Mouse (Mus musculus) spleen, embryonic (tissue): ENCODE measurements around the gene Asb3.

ENCODE experiments used
- CTCF ChIA-PET: fragments of 350-600 bp; sonication (Branson Sonifier 250); formaldehyde crosslinking; loops from one replicate; lab custom pipeline; 2022; lab: Charles Lee

The Asb3 gene

DNA sequence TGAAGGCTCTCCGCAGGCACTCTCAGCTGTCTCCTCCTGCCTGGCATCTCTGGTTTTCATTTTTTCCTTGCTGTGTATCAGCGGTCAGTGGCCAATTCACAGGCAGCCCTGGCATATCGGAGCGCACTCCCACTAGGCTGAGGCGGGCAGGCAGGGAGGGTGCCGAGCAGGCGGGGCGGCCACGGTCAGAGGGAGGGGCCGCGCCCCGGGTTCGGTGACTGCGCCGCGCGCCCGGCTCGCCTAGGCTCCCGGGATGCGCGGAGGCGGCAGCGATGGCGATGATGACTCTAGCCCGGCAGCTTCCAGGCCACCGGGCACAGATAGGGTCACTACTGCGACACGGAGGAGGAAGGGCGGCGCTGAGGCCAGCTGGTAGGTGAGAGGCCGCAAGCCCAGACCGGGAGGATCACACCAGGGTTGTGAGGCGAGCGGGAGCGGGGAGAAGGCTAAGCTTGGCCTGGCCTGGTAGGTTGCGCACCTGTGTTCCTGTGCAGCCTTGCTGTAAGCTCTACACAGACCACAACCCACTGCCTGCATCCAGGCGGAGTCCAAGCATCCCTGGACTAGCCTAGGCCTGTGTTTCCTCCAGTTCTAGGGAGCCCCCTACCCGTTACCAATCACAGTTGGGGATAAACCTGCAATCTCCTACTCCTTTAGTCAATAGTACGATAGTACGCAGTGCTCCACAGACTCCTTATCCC, at the start of gene Asb3, which contains the start of gene Gpr75:
Gene Asb3, plus strand, starts transcription at position 246 of the 701 bp plus-strand sequence.
Gene Gpr75, plus strand, starts transcription at position 188 of the 701 bp plus-strand sequence.
- CTCF ChIA-PET = interaction anchor here (0.6 kb wide), 2 partner anchors 566 to 1122 kb away, joined by 3 to 4 read pairs; no protein-coding TSS in a partner anchor

DNA sequence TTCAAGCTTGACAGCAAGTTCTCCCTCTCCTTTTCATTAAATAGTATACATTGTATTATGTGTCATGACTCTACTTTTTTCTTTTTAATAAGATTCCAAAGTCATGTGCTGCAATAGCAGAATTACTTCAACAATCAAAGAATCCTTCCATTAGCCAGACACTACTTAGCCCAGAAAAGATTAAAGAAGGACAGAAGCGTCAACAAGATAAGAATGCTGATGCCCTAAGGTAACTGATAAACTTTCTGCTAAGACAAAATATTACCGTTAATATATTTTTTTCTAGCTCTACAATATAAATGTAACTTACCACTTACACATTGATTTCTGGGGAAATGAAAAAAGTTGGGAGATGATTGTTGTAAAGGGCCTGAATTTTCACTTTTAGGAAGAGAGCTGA, 46.4 kb upstream of the Asb3 start:
- CTCF ChIA-PET = interaction anchor here (0.6 kb wide), 1 partner anchor 839 kb away, joined by 4 read pairs; no protein-coding TSS in a partner anchor

DNA sequence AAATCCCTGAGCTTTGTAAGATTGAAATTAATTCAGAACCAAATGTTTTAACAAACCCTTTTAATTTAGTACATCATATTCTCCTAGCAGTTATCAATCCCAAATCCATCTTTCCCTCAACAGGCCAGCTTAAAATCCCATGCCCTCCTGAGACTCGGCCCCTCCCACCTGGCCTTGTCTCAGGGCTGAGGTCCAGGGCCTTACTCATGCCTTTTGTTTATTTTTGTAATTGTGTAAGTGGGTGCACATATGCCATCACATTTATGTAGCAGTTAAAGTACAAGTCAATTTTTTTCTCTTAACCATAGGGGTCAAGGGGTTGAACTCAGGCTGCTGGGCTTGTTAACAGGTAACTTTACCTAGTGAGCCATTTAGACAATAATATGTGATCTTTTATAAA, 40.9 kb upstream of the Asb3 start:
- CTCF ChIA-PET = no interaction called here

DNA sequence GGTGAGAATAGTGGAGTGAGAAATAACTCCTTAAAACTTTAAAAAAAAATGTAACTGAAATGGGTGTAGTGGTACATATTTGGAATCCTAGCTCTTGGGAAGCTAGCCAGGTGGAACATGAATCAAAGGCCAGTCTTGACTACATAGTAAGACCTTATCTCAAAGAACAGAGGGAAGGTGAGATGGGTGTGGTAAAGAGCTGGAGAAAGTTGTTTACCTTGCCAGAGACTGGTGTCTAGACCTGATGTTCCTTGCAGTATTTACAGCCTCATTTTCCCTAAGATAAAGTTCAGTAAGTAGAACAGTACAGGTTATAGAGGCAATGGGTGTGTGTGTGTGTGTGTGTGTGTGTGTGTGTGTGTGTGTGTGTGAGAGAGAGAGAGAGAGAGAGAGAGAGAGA, 12.8 kb upstream of the Asb3 start:
- CTCF ChIA-PET = no interaction called here

DNA sequence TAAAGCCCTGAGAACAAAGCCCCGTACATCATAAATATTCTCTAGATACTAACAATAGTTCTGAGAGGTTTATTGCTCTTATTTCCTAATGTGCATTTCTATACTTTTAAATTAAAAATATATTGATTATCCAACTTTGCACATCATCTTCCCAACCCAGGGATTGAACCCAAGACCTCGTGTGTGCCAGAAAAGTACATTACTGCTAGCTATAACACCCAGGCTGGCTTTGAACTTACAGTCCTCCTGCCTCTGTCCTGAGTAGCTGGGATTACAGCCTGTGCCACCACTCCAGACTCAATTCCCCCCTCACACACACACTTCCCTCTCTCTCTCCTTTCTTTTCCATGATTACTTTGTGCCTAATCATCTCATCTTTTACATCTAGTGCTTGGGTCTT, 2.9 kb downstream of the Asb3 start:
- CTCF ChIA-PET = no interaction called here

DNA sequence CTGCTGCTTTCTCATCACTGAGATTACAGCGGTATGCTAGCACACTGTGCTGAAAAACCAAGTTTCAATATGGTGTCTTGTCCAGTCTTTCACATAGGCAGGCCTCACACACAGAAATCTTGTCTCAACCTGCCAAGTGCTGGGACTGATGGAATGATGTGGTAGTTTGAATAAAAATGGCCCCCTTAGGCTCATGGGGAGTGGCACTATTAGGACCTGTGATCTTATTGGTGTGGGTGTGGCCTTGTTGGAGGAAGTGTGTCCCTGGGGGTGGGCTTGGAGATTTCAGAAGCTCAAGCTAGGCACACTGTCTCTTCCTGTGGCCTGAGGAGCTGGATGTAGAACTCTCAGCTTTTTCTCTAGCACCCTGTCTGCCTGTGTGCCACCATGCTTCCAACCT, 11.0 kb downstream of the Asb3 start:
- CTCF ChIA-PET = no interaction called here

DNA sequence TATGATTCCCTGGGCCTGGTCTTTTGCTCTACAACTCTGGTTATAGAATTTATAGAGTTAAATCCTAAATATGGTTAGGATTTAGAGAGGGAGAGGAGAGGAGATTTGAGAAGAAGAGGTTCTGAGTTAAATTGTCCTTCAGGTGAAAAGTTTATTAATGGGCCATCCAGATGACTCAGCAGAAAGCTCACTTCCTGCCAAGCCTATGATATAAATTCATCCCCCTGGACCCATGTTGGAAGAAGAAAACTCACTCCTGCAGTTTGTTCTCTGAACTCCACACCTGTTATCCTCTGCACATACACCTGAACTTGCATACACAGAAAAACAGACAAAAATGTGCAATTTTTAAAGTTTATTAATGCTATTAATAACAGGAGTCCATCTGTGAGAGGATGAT, 14.1 kb downstream of the Asb3 start:
- CTCF ChIA-PET = no interaction called here

DNA sequence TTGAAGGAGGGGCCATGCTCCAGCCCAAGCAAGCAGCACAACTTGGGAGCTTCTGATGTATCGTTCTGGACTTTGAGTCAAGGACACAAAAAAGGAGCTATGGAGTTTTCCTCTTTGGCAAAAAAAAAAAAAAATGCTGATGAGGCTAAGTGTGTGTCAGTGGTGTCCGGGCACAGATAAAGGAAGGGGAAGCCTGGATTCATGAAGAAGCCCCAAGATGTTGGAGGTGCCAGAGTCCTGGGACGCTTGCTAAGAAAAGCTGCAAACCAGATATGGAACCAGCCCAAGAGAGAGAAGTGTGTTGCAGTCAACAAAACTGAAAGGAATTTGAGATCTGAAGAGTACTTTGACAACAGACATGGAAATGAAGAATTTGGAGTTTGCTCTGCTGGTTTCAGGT, 27.1 kb downstream of the Asb3 start:
- CTCF ChIA-PET = no interaction called here

DNA sequence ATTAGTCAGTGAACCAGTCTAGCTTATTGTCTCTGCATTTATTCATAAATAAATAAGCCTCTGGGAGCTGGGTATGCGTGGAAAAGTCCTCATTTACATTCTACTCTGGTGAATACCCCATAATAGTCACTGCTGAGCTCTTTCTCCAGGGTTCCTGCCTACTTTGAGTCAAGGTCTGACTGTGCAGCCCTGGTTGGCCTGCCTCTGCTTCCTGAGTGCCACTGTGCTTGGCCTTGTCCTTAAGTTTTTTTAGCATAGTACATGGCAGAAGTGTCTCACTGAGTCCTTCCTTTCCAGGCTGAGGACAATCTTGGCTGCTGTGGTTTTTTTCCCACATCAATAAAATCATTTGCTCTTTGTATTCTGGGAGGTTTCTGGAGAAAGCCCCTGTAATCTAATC, 35.4 kb downstream of the Asb3 start:
- CTCF ChIA-PET = no interaction called here

DNA sequence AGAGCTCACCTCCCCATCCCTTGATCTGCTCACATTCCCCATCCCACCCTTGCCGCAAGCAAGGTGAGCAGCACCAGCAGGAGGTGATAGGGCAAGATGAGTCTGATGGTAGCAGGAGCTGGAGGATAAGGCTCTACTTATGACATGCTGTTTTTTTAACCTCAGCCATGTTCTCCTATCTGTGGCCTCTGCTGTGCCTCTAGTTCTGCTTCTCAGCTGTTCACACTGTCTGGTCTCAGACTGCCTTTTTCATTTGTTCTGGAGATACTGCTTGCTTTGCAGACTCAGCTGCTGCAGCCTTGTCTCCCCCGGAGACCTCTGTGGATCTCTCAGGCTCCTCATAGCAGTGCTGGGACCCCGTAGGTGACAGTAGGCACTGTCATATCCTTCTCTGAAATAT, 38.1 kb downstream of the Asb3 start:
- CTCF ChIA-PET = interaction anchor here (0.6 kb wide), 1 partner anchor 140 kb away, joined by 3 read pairs; no protein-coding TSS in a partner anchor

DNA sequence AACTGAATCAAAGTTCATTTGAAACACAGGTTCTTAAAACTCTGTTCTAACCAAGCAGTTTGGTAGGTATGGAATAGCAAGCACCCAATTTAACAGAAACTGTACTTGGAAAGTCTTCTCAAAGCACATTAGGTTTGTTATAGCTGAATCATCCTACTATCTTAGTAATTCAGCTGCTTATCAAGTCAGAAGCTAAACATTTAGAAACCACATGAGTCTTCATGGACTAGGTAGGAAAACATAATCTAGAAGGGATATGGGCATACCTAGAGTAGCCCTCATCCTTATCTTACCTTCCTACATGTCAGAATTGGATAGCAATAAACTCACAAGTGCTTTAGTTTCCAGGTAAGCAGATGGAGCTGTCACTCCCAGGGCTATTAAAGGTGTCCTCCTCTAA, 42.9 kb downstream of the Asb3 start:
- CTCF ChIA-PET = no interaction called here

DNA sequence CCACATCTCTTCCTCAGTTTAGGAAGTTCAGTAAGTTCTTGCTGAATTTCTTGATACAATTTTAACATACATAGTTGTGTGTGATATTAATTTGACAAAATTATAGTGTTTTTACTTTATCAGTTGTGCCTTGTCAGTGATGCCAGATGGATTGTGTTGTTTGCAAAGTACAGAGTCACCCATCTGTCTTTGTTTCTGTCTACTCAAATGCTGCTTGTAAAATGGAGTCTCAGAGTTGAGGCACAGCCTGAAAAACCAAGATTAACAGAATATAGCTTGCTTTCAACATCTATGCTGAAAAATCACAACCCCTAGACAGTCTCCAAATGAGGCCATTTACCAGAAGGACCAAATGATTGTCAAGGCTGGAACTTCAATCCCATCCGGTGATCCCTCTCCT, 43.3 kb downstream of the Asb3 start:
- CTCF ChIA-PET = no interaction called here

DNA sequence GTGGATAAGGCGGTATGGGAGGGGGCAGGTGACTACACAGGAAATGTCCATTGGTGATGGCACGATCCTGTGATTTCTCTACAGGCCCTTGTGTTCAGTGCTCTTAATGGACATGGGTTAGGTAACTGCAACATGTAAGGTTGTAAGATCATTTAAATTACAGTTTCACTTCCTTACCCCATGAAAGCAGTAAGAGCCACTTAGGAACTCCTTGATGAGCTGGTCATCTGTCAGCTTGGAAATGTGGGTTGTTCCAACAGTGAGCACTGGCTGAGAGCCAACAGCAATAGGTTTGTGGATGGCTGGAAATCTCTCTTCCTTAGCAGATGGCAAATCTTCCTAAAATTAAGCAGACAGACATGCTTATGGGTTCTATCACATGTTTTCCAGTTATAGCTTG, 58.3 kb downstream of the Asb3 start:
- CTCF ChIA-PET = no interaction called here

DNA sequence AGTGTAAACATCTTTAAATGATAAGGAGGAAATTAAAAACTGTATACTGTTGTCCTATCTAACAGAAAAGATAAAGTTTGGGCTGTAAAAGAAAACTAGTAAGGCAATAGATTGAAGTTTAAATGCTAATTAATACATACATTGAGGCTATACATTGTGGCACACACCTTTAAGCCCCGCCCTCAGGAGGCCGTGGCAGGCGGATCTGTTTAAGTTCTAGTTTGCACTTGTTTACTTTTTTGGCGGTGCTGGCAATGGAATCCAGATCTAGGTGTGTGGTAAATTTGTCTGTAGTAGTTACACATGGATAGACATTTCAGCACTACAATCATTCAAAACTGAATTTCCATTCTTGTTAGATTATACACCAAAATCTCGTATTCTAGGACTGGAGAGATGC, 67.6 kb downstream of the Asb3 start:
- CTCF ChIA-PET = no interaction called here

DNA sequence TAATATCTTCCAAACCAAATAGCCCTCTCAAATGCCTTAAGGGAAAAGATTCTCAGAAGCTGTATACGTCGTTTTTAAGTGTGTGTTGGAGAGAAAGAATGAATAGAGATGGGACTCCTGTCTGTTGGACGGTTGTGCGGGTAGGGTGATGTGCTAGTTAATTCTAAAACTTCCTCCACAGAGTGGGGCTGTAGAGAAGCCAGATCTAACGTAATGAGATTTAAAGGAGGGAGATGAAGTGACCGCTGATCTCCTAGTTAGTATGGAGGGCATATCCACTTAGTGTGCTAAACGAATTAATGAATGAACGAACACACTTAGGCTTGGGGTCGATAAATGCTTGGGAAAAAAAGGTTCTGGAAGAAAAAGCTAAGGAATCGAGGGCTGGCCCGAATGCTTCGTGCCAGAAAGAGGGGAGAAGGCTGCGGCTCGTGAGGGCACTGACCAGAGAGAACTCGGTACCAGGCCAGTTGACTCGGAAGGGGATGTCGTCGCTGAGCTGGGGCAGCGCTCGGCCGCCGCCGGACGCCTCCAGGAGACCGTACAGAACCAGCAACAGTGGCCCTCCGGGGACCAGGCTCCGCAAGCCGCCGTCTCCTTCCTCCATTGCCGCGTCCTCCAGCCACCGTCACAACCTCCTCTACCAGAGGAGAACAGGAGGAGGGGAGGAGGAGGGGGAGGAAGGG, 68.4 kb downstream of the Asb3 start:
- CTCF ChIA-PET = no interaction called here

DNA sequence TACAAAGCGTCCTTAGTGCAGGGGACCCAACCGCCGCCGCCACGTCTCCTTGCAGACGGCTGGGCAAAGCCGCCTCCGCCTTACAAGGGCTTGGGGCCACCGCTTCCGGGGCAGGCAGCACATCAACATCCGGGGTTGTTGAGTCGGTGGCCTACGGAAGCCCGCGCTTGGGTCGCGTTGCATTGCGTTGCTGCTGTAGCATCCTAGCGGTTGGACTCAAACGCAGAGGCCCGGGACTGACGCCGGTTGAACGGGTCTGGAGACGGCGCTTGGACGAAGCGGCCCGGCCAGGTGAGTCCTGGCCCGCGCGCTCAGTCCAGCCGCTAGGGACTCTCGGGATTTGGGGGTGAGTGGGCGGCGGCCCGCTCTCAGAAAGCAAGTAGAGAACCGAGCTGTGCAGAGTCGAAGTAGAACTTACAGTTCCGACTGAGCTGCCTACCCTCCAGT, 69.1 kb downstream of the Asb3 start, which contains the start of gene Erlec1:
Gene Erlec1, minus strand, starts transcription at position 57 of the 447 bp plus-strand sequence.
- CTCF ChIA-PET = no interaction called here

DNA sequence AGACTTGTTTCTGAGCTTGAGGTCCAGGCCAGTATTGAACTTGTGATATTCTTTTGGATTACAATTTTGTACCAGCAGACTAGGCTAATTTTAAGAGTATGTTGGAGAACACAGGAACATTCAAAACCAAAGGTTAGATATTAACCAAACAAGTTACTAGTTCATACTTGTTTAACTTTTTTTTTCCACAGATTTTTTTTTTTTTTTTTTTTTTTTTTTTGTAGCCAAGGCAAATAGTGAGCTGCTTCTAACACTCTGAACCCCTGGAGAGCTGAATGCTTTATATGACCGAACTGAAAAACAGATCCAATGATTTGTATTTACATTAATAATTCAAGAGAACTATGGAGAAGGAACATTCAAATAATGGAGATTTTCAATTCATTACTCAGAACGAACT, 100.0 kb downstream of the Asb3 start:
- CTCF ChIA-PET = interaction anchor here (0.6 kb wide), 1 partner anchor 220 kb away, joined by 6 read pairs; no protein-coding TSS in a partner anchor

DNA sequence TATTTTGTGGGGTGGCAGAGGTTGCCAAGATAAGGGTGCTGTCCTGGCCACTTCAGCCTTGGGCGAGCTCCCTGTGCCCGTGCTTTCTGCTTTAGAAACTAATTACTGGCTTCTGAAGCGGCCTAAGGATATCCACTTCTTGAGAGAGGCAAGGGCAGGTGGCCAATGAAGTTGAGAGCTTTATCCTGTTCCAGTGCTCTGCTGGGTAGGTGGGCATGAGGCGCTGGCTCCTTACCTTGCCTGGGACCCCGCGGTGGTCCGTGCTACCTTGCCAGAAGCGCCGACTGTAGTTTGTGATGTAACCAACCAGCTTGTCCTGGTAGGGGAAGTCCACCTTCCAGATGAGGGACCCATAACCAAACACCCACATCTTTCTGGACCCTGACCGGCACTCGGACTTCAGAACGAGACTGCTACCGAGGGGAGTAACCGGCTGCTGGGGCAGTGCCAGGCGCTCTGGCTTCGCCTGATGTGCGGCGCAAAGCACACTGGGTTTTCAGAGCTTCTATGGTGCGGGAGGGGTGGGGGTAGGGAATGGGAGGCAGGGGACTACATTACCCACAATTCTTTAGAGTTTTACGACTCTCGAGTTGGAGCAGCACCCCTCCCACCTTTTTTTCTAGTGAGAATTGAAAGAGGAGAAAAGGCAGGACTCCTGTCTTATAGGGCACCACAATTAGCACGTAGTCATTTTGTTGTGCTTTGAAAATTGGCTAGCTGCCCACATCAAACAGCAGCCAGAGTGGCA, 100.8 kb downstream of the Asb3 start, which contains the start of gene Chac2:
Gene Chac2, minus strand, starts transcription at position 474 of the 748 bp plus-strand sequence.
- CTCF ChIA-PET = interaction anchor here (0.6 kb wide), 1 partner anchor 221 kb away, joined by 6 read pairs; no protein-coding TSS in a partner anchor

DNA sequence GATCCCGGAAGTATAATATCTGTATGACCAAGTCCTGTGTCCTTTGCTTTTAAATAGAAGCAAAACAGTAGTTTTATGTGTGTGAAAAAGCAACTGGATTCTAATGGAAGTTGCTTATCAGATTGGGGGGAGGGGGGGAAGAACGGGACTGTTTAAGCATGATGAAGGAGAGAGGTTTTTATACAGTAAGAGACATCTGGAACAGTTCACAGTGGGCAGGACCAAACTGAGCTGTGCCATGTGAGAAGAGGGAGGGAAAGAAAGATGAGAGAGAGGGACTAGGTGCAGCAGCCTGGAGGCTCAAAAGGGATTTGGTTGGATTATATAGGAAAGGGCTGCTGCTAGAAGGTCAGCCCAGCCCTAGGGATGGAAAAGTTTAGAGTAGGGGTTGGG, 101.4 kb downstream of the Asb3 start:
- CTCF ChIA-PET = no interaction called here

DNA sequence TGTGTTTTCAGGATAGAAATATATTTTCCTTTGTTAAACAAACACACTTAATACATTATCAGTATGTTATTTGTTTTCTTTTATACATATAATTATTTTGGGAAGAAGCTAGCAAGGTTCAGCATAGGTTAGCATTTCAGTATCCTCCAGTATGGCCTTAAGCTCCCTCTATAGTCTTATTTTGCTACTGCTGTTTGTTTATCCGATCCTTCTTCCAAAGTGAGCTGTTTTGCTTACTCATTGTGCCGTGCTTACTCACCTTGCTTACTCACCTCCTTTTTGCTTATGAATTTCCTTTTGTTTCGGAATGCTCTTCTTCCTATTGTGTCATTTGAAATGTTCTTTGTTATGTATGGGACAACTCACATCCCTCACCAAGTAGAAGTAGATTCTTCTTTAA, 111.5 kb downstream of the Asb3 start:
- CTCF ChIA-PET = no interaction called here

DNA sequence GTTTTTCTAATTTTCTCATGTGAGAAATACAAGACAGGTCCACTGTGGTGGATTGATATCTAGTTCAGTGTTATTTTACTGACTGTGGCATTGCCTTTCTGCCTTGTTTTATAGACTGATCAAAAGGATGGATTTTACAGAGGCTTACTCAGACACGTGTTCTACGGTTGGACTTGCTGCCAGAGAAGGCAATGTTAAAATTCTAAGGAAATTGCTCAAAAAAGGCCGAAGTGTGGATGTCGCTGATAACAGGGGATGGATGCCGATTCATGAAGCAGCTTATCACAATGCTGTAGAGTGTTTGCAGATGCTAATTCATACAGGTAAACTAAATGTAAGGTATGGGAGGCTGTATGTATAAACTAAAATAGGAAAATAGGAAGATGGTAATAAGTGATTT, 113.0 kb downstream of the Asb3 start:
- CTCF ChIA-PET = no interaction called here

DNA sequence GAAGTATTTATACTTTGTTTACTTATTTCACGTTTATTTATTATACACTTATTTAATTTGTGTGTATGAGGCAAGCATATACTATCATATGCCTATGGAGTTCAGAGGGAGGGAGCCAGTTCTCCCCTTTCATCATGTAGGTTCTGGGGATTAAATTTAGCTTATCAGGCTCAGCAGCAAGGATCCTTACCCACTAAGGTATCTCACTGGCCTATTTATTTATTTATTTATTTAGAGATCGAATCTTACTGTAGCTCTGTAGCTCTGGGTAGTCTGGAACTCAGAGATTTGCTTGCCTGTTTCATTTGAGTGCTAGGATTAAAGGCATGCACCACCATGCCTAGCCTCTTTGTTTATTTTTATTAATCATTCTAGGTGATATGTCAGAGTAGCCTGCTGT, 113.5 kb downstream of the Asb3 start:
- CTCF ChIA-PET = no interaction called here
